Mouse (Mus musculus) left cerebral cortex, postnatal 25 days (tissue): Measurements from ENCODE around the gene Dctpp1. TPM values are rescaled to one million over a fixed set of nuclear protein-coding genes. Genes with fewer than 3 reads are reported as not detected.

ENCODE experiments used
- DNase-seq, 2 experiments: peaks; one replicate each; pipeline ENCODE4 v3.0.0; 2022; ENCODE audit warnings: low spot score in 2 of 2, mixed read lengths in 1 of 2
- intact Hi-C: fragments of 180-260 bp; cut with DNase I; formaldehyde crosslinking; loops from one replicate; pipeline ENCODE4 v1.15.1; 2025
- total RNA-seq, 2 experiments: library from RNA; stranded (reverse); gene quantifications; 2 replicates each; pipeline ENCODE4 v1.2.3; 2021

The Dctpp1 gene
- total RNA-seq, 2 experiments from 2014 or later, result 30.6 to 31.0 TPM

GRCm38 (mm10) chr7:127233765-127234164, 26.7 kb downstream of the Dctpp1 start:
- DNase-seq, result no peak
- intact Hi-C loops, result no loop called here

- DNase-seq, result peak in 1 of 2 experiments; percentile 38
- intact Hi-C loops, result no loop called here
Observed at GRCm38 (mm10) chr7:127233368-127233749, 27.1 kb downstream of the Dctpp1 start.

GRCm38 (mm10) chr7:127232622-127233367, 27.7 kb downstream of the Dctpp1 start, which contains the start of the genes Zfp553 and Sept1:
Zfp553 (plus strand) TSS chr7:127233061.
Sept1 (minus strand) TSS chr7:127233130.
- DNase-seq, result peak; percentile 81 to 86
- intact Hi-C loops, result no loop called here

GRCm38 (mm10) chr7:127231826-127232621, 28.5 kb downstream of the Dctpp1 start:
- intact Hi-C loops, result no loop called here
- DNase-seq, result no peak

- intact Hi-C loops, result no loop called here
- DNase-seq, result no peak
Observed at GRCm38 (mm10) chr7:127231376-127231775, 29.1 kb downstream of the Dctpp1 start.

- intact Hi-C loops, result loop anchor here (2.0 kb wide), 1 partner anchor 14 kb away; no protein-coding TSS in a partner anchor
- peak; percentile 62 to 88 for DNase-seq
Observed at GRCm38 (mm10) chr7:127228615-127229303, 31.8 kb downstream of the Dctpp1 start.

- intact Hi-C loops, result no loop called here
- DNase-seq, result peak in 1 of 2 experiments; percentile 82
Observed at GRCm38 (mm10) chr7:127225147-127225995, 35.1 kb downstream of the Dctpp1 start.

GRCm38 (mm10) chr7:127224616-127225015, 35.9 kb downstream of the Dctpp1 start:
- intact Hi-C loops, result no loop called here

GRCm38 (mm10) chr7:127223515-127224478, 36.7 kb downstream of the Dctpp1 start:
- DNase-seq, result no peak
- intact Hi-C loops, result no loop called here

More at GRCm38 (mm10) chr7:127224616-127225015, 35.9 kb downstream of the Dctpp1 start:
- no peak for DNase-seq

- no peak for DNase-seq
- intact Hi-C loops, result no loop called here
Observed at GRCm38 (mm10) chr7:127223106-127223505, 37.4 kb downstream of the Dctpp1 start.

- intact Hi-C loops, result no loop called here
Observed at GRCm38 (mm10) chr7:127220440-127220839, 40.1 kb downstream of the Dctpp1 start.

GRCm38 (mm10) chr7:127218670-127219069, 41.8 kb downstream of the Dctpp1 start:
- intact Hi-C loops, result no loop called here
- no peak for DNase-seq

More at GRCm38 (mm10) chr7:127220440-127220839, 40.1 kb downstream of the Dctpp1 start:
- no peak for DNase-seq

- no peak for DNase-seq
- intact Hi-C loops, result no loop called here
Observed at GRCm38 (mm10) chr7:127217901-127218642, 42.4 kb downstream of the Dctpp1 start.

GRCm38 (mm10) chr7:127217475-127217874, 43.0 kb downstream of the Dctpp1 start:
- no peak for DNase-seq
- intact Hi-C loops, result no loop called here

- intact Hi-C loops, result no loop called here
Observed at GRCm38 (mm10) chr7:127216307-127216706, 44.2 kb downstream of the Dctpp1 start.

GRCm38 (mm10) chr7:127214981-127215871, 45.3 kb downstream of the Dctpp1 start:
- intact Hi-C loops, result loop anchor here (2.0 kb wide), 1 partner anchor 14 kb away; no protein-coding TSS in a partner anchor
- DNase-seq, result peak; percentile 41 to 64

More at GRCm38 (mm10) chr7:127216307-127216706, 44.2 kb downstream of the Dctpp1 start:
- DNase-seq, result no peak
